Mouse (Mus musculus): ENCODE results near the gene Usb1. TPM values are rescaled to one million over a fixed set of nuclear protein-coding genes. Genes with fewer than 3 reads are reported as not detected.

Gene Usb1
- polyA plus RNA-seq, 1 experiment from 2014 or later = 39.6 TPM

DNA sequence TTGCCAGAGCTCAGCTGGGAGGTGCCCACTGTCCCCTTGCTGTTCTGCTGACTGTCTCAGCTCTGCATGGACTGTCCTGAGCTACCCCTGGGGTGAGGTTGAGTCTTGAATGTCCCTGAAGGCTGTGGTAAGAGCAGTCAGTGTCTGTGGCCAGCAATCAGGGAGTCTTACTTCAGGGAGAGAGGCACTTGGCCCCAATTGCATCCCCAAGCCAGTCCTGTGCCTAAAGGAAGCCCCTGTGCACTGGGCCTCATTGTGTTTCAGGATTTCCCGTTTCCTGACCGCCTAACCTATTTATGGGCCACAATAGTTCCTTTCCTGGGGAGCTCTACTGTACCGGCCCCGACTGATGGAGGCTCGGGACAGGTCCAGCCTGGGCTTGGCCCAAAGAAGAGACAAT is 60.5 kb downstream of the Usb1 start:
- H3K27ac ChIP-seq (ENCODE audit: low read length) = peak overlapping the region; percentile 92
- 59% methylated on average over 5 of the region's 5 CpGs for WGBS

DNA sequence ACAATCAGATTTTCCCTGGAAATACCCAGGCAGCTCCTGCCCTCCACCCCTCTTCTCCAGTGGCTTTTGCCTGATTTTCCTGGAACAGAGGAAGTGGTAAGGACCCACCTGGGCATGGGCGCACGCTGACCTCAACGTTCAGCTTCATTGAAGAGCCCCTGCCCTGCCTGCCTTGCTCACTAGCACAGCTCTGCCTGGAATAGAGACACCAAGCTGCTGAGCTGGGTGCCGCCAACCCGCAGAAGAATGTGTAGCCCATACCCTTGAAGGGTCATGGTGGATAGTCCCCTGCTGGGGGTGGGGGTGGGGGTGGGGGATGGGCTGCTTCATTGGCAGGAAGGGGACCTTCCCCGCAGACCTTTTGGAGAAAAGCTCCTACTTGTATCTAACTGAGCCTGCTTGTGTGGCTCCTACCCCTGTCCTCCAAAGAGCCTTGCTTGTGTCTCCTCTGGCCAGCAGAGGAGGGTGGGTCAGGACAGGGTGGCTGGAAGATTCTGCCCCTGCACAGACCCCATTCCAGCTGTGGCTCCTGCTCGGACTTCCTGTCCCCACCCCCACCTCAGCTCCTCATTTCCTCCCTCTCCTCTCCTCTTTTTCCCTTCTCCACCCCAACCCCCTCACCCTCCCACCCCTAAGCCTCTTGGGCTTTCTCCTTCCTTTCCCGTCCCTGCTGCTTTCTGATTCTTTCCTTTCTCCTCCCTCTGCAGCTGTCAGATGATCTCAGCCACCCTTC is 63.3 kb downstream of the Usb1 start:
- Histone ChIP-seq H3K4me3 (ENCODE audit: low read length) (no peak overlapping the region), H3K4me1 (replicated peaks; ENCODE audit: control insufficient read depth, insufficient read depth, low read length) (peaks cover 20% of the 10 kb centered on the region), H3K4me2 (ENCODE audit: low read depth, low read length) (no peak overlapping the region), H3K27ac (ENCODE audit: low read length) (peak overlapping the region; percentile 64), H3K9ac (ENCODE audit: low read length) (peak overlapping the region; percentile 40; the same call in 1 of the 2 replicates), H3K9me3 (ENCODE audit: control insufficient read depth, low read length) (no peaks in the 10 kb centered on the region), H3K36me3 (ENCODE audit: control insufficient read depth, insufficient read depth, low read length) (no peaks in the 10 kb centered on the region), H3K27me3 (ENCODE audit: control insufficient read depth, insufficient read depth, low read depth, low read length) (no peaks in the 10 kb centered on the region)
- WGBS = 23% methylated on average over 8 of the region's 8 CpGs
- peak; percentile 55 for ATAC-seq (ENCODE audit: low read depth)

More for the DNA sequence above, 60.5 kb downstream of the Usb1 start:
- no peak overlapping the region for H3K4me3 ChIP-seq (ENCODE audit: low read length)
- H3K9ac ChIP-seq (ENCODE audit: low read length) = peak overlapping the region; percentile 30; the same call in 1 of the 2 replicates
- H3K36me3 ChIP-seq (ENCODE audit: control insufficient read depth, insufficient read depth, low read length) = no peaks in the 10 kb centered on the region
- H3K4me2 ChIP-seq (ENCODE audit: low read depth, low read length) = no peak overlapping the region
- ATAC-seq (ENCODE audit: low read depth) = peak; percentile 68
- H3K4me1 ChIP-seq (replicated peaks; ENCODE audit: control insufficient read depth, insufficient read depth, low read length) = peaks cover 20% of the 10 kb centered on the region
- H3K27me3 ChIP-seq (ENCODE audit: control insufficient read depth, insufficient read depth, low read depth, low read length) = no peaks in the 10 kb centered on the region
- no peaks in the 10 kb centered on the region for H3K9me3 ChIP-seq (ENCODE audit: control insufficient read depth, low read length)

DNA sequence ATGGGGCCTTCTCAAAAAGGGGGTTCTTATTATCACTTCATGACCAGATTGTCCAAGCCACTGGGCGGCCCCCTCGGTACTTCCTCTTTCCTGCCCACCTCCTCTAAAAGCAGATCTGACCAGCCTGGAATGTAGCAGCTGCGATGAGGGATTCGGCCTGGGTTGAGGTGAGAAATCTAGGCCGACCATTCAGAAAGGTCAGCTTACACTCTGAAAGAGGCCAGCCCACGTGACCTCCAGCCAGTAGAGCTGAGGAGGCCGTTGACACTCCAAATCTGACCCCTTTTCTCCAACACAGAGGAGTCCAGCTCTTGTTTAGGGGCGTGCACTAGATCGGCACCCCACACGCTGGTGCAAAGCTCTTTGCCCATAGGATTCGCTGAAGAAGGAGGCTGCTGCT is 64.7 kb downstream of the Usb1 start:
- H3K27me3 ChIP-seq (ENCODE audit: control insufficient read depth, insufficient read depth, low read depth, low read length) = no peaks in the 10 kb centered on the region
- no peaks in the 10 kb centered on the region for H3K36me3 ChIP-seq (ENCODE audit: control insufficient read depth, insufficient read depth, low read length)
- 43% methylated on average over 11 of the region's 11 CpGs for WGBS
- no peak for ATAC-seq (ENCODE audit: low read depth)
- no peak overlapping the region for H3K4me3 ChIP-seq (ENCODE audit: low read length)
- H3K4me2 ChIP-seq (ENCODE audit: low read depth, low read length) = no peak overlapping the region
- peak overlapping the region; percentile 41 for H3K27ac ChIP-seq (ENCODE audit: low read length)
- H3K9ac ChIP-seq (ENCODE audit: low read length) = no peak overlapping the region
- H3K9me3 ChIP-seq (ENCODE audit: control insufficient read depth, low read length) = no peaks in the 10 kb centered on the region
- H3K4me1 ChIP-seq (replicated peaks; ENCODE audit: control insufficient read depth, insufficient read depth, low read length) = peaks cover 20% of the 10 kb centered on the region

Other genes with a start within 250 kb of the Usb1 start
- gene Kifc3, start 129.5 kb upstream of the Usb1 start, polyA plus RNA-seq (2015; fragmentation: Nextera tagmentation; extraction: Ambion mirVana) = 16.2 and 16.8 TPM in 2 replicates
- gene Cngb1, start 25.7 kb upstream of the Usb1 start, polyA plus RNA-seq (2015; fragmentation: Nextera tagmentation; extraction: Ambion mirVana) = 0.94 and 1.6 TPM in 2 replicates
- gene Tepp, start 21.7 kb upstream of the Usb1 start, polyA plus RNA-seq (2015; fragmentation: Nextera tagmentation; extraction: Ambion mirVana) = 0.45 and 0.80 TPM in 2 replicates
- gene Zfp319, start 334 bp upstream of the Usb1 start, polyA plus RNA-seq (2015; fragmentation: Nextera tagmentation; extraction: Ambion mirVana) = 8.5 and 9.8 TPM in 2 replicates
- gene Mmp15, start 20.0 kb downstream of the Usb1 start, polyA plus RNA-seq (2015; fragmentation: Nextera tagmentation; extraction: Ambion mirVana) = 13.1 and 14.1 TPM in 2 replicates
- gene Cfap20, start 102.6 kb downstream of the Usb1 start, polyA plus RNA-seq (2015; fragmentation: Nextera tagmentation; extraction: Ambion mirVana) = 149 and 156 TPM in 2 replicates
- 8.4 and 8.8 TPM in 2 replicates for gene Csnk2a2, start 157.8 kb downstream of the Usb1 start, polyA plus RNA-seq (2015; fragmentation: Nextera tagmentation; extraction: Ambion mirVana)
- 6.3 and 9.8 TPM in 2 replicates for gene Ccdc113, start 201.8 kb downstream of the Usb1 start, polyA plus RNA-seq (2015; fragmentation: Nextera tagmentation; extraction: Ambion mirVana)
- gene Prss54, start 244.1 kb downstream of the Usb1 start, polyA plus RNA-seq (2015; fragmentation: Nextera tagmentation; extraction: Ambion mirVana) = not detected in 2 replicates